In the genomic region with DNA sequence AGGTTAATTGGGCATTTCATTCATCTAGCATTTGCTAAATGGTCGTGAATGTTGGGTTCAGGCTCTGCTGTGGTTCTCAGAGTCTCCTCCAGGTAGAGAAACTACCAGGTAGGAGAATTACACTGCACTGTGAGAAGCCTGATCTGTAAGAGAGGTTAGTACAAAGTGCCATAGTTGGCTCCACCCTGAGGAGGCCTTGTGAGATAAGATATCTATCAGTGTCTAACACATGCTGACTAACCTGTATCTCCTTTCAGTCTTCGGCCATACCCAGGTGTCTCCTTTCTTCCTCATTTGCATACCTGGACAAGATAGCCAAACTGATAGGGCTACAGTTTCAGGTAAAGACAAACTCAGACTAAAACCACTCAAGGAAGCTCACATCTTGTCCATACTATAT, we compare ENCODE assay signal across 16 mouse cellular contexts.
"Had no signal": no experiment of that assay in that cellular context is flagged by ENCODE, and none has a peak within 500 bp of the region (broad histone marks: within the 10 kb centered on the region; RNA-seq: fewer than 3 reads in every experiment).

No protein-coding gene starts in this region.

- H3K9me3 ChIP-seq: liver, embryonic 15.5 days; megakaryocyte, embryonic 14.5 days; midbrain, embryonic 13.5 days; midbrain, embryonic 15.5 days; neural tube, embryonic 12.5 days had no signal

- H3K4me3 ChIP-seq: liver, embryonic 15.5 days; megakaryocyte, embryonic 14.5 days; midbrain, embryonic 13.5 days; midbrain, embryonic 15.5 days; myocyte; neural tube, embryonic 12.5 days had no signal

- H3K4me1 ChIP-seq: midbrain, embryonic 13.5 days; midbrain, embryonic 15.5 days; neural tube, embryonic 12.5 days had no signal

- H3K4me2 ChIP-seq: liver, embryonic 15.5 days; lung, embryonic 14.5 days; midbrain, embryonic 11.5 days; midbrain, embryonic 13.5 days; midbrain, embryonic 15.5 days; neural tube, embryonic 12.5 days had no signal

- H3K27me3 ChIP-seq: liver, embryonic 15.5 days; megakaryocyte, embryonic 14.5 days; midbrain, embryonic 13.5 days; midbrain, embryonic 15.5 days; neural tube, embryonic 12.5 days had no signal

- ATAC-seq: midbrain, embryonic 13.5 days; midbrain, embryonic 15.5 days had no signal

- H3K27ac ChIP-seq: liver, embryonic 15.5 days; midbrain, embryonic 13.5 days; midbrain, embryonic 15.5 days; neural tube, embryonic 12.5 days had no signal

- DNase-seq: lung, adult 18-20 months; lung, embryonic 14.5 days; lung, postnatal 10 days; lung, postnatal 4 days; right cerebral cortex, postnatal 14 days; spleen, adult 18-20 months; thymus, adult 18-20 months; thymus, postnatal 14 days; thymus, postnatal 36 days had no signal

- H3K9ac ChIP-seq: liver, embryonic 15.5 days; lung, embryonic 14.5 days; midbrain, embryonic 13.5 days; midbrain, embryonic 15.5 days; neural tube, embryonic 12.5 days had no signal
